Mouse (Mus musculus) heart, postnatal 0 days (tissue): ENCODE results near the gene Eipr1. TPM values are rescaled to one million over a fixed set of nuclear protein-coding genes. Genes with fewer than 3 reads are reported as not detected.

Source experiments
- ATAC-seq: fragments of 200-750 bp; cut with Nextera tagmentation; 2 replicates; pipeline ENCODE4 v1.8.0; 2017; ENCODE audit warnings: low read depth, moderate number of reproducible peaks, moderate library complexity; ENCODE audit not compliant: insufficient read depth
- DNase-seq: peaks from one replicate; pipeline ENCODE4 v3.0.0-alpha.2; 2016; ENCODE audit warnings: low spot score
- H3K27ac ChIP-seq: fragments of 300-500 bp; sonication (generic); 2 replicates; pipeline ENCODE4 v1.5.1; 2014; ENCODE audit warnings: low read depth, mild to moderate bottlenecking
- H3K27me3 ChIP-seq: fragments of 300-500 bp; sonication (generic); 2 replicates; pipeline ENCODE4 v1.6.1; 2014; ENCODE audit warnings: low read length, mixed read lengths; ENCODE audit not compliant: control insufficient read depth, insufficient read depth
- H3K36me3 ChIP-seq: fragments of 300-500 bp; sonication (generic); replicated peaks from 2 replicates; pipeline ENCODE4 v1.6.1; 2014; ENCODE audit warnings: low read length, mixed read lengths; ENCODE audit not compliant: control insufficient read depth, insufficient read depth
- H3K4me1 ChIP-seq: fragments of 300-500 bp; sonication (generic); 2 replicates; pipeline ENCODE4 v1.6.1; 2014; ENCODE audit warnings: antibody characterized with exemption; ENCODE audit not compliant: control insufficient read depth, insufficient read depth
- H3K4me2 ChIP-seq: fragments of 300-500 bp; sonication (generic); 2 replicates; pipeline ENCODE4 v1.6.1; 2014; ENCODE audit warnings: low read depth, mild to moderate bottlenecking, low read length, moderate library complexity
- H3K4me3 ChIP-seq: fragments of 300-500 bp; sonication (generic); 2 replicates; pipeline ENCODE4 v1.5.1; 2014; ENCODE audit warnings: low read depth, low read length
- H3K9ac ChIP-seq: fragments of 300-500 bp; sonication (generic); replicated peaks from 2 replicates; pipeline ENCODE4 v1.6.1; 2014; ENCODE audit warnings: low read depth, low read length, mixed read lengths
- H3K9me3 ChIP-seq: fragments of 300-500 bp; sonication (generic); replicated peaks from 2 replicates; pipeline ENCODE4 v1.6.1; 2016; ENCODE audit warnings: low read length; ENCODE audit not compliant: control insufficient read depth
- CTCF ChIP-seq: IDR thresholded peaks from 2 replicates; pipeline ENCODE4 v1.5.1; 2016; ENCODE audit warnings: antibody characterized with exemption, control low read depth, low read depth
- EP300 ChIP-seq: IDR thresholded peaks from 2 replicates; pipeline ENCODE4 v1.6.1; 2016; ENCODE audit warnings: antibody characterized with exemption, low read depth
- WGBS: fragments of 180-500 bp; shearing (Covaris S2); extraction: QIAGEN DNeasy Blood & Tissue Kit; methylation state at CpG from one replicate; pipeline ENCODE4 v1.1.7; 2014; 5-methylcytosine and 5-hydroxymethylcytosine counted together
- polyA plus RNA-seq: library from polyadenylated mRNA; unstranded; fragments of >200 nt; fragmentation: Nextera tagmentation; extraction: Ambion mirVana; gene quantifications from 2 replicates; pipeline ENCODE4 v1.2.1, GENCODE M21; 2015
- total RNA-seq: library from RNA; depleted of rRNA; stranded (reverse); fragments of >200 nt; gene quantifications from 2 replicates; pipeline ENCODE4 v1.2.3, GENCODE M21; 2014; ENCODE audit warnings: low replicate concordance

Gene Eipr1
- total and polyA plus RNA-seq, 2 experiments from 2014 or later = 13.0 to 29.3 TPM

DNA sequence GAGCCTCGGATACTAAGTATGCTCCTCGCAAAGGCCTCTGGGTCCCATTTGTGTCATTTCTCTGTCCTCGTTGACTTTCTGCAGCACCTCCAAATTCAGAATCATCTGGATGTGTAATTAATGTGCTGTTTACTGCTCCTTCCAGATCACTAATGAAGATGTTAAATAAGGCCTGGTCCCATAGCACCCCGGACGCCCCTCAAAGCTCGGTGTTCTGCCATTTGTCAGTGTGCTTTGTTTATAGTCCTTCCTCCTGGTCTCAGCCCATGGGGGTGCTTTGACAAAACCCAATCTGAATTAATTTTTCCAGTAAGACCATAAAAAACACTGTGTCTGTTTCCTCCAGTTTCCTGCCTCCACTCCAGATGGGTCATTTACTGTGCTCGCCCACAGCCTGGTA lies 28.6 kb downstream of the Eipr1 start:
- ATAC-seq (no peak), DNase-seq (no peak)
- Histone ChIP-seq H3K4me3 (no peak overlapping the region), H3K9me3 (no peaks in the 10 kb centered on the region), H3K36me3 (no peaks in the 10 kb centered on the region), H3K27me3 (no peaks in the 10 kb centered on the region), H3K4me1 (no peaks in the 10 kb centered on the region), H3K4me2 (no peak overlapping the region), H3K9ac (no peak overlapping the region), H3K27ac (no peak overlapping the region)
- 88% methylated on average over 7 of the region's 7 CpGs for WGBS
- TF ChIP-seq EP300 (no peak), CTCF (no peak)

DNA sequence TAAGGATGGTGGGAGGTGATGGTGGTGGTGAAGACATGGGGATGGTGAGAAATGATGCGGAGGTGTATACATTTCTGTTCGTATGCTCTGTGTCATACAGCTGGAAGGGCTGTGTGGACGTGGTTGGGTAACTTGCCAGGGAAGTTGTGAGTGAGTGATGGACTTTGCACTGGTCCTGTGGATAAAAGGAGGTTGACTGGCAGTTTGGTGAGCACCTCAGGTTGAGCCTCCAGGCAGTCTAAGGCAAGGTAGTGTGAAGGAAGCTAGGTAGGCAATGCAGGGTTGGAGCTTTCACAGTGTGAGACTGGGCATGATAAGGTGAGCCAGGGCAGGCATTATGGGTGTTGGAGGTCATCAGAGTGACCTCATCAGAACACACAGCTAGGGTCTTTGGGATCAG lies 31.0 kb downstream of the Eipr1 start:
- Histone ChIP-seq H3K9me3 (no peaks in the 10 kb centered on the region), H3K4me2 (no peak overlapping the region), H3K9ac (no peak overlapping the region), H3K36me3 (no peaks in the 10 kb centered on the region), H3K27me3 (no peaks in the 10 kb centered on the region), H3K4me1 (no peaks in the 10 kb centered on the region), H3K27ac (no peak overlapping the region), H3K4me3 (no peak overlapping the region)
- WGBS = 79% methylated on average over 3 of the region's 3 CpGs
- no peak for ATAC-seq
- DNase-seq = no peak
- no peak for TF ChIP-seq EP300
- no peak for TF ChIP-seq CTCF

DNA sequence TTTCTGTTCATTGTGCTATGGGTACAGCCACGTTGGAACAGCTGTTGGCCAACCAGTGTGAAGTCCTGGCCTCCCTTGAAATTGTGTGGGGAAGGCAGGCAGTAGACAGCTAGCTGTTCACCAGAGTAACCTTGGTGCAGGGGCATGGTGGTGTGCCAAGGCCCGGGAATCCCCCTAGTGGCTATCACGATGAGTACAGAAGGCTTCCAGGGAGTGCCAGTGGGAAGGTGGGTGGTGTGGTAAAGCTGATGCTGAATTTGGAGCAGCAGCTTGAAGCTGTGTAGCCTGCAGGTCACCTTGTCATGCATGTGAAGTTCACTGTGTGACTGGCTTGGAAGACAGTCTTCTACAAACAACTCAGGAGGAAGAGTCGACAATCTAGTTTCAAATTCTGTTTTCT lies 32.8 kb downstream of the Eipr1 start:
- no peaks in the 10 kb centered on the region for H3K36me3 ChIP-seq
- no peaks in the 10 kb centered on the region for H3K9me3 ChIP-seq
- DNase-seq = peak; percentile 49
- no peak overlapping the region for H3K9ac ChIP-seq
- peak; percentile 82; the same call in 1 of the 2 replicates for ATAC-seq
- H3K4me1 ChIP-seq = no peaks in the 10 kb centered on the region
- H3K4me3 ChIP-seq = no peak overlapping the region
- 32% methylated on average over 4 of the region's 4 CpGs for WGBS
- H3K27me3 ChIP-seq = no peaks in the 10 kb centered on the region
- H3K27ac ChIP-seq = no peak overlapping the region
- TF ChIP-seq CTCF (peak; percentile 59), EP300 (no peak)
- H3K4me2 ChIP-seq = no peak overlapping the region

DNA sequence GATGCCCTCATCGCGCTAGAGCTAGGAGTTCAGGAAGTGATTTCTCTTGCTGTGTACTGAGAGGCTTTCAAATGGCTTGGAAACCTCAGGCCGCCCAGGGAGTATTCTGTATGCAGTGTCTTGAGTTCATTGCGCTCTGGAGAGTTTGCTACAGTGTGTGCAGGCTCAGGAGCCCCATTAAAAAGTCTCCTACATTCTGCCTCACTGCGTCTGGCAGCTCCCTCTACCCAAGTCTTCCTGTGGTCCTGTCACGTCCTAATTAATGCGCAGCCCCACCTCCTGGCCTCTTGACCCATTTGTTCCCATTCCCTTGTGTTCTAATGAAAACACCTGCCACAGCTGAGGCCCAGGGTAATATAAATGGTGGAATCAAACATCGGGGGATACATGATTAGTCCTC lies 33.3 kb downstream of the Eipr1 start:
- Histone ChIP-seq H3K4me2 (no peak overlapping the region), H3K9ac (no peak overlapping the region), H3K4me1 (no peaks in the 10 kb centered on the region), H3K27ac (no peak overlapping the region), H3K27me3 (no peaks in the 10 kb centered on the region), H3K4me3 (no peak overlapping the region), H3K9me3 (no peaks in the 10 kb centered on the region), H3K36me3 (no peaks in the 10 kb centered on the region)
- ATAC-seq (no peak), DNase-seq (no peak)
- WGBS = 73% methylated on average over 8 of the region's 8 CpGs
- TF ChIP-seq CTCF = no peak
- no peak for TF ChIP-seq EP300

DNA sequence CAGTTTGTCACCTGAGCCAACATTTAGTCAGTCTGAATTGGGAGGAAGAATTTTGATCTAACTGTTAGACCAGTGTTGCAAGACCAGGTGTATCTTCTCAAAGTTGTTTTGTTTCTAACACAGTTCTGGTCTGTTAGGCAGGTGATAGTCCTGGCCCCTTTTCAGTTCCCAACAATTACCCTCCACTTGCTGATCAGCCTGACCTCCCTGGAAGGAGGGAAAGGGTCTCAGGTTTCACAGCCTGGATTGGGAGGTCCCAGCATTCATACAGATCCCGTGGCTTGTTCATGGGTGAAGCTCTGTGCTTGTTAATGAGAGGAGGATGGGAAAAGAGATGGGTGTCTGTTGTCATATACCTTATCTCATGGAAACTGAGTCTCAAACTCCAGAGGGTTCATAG lies 33.7 kb downstream of the Eipr1 start:
- no peak overlapping the region for H3K4me3 ChIP-seq
- H3K4me2 ChIP-seq = no peak overlapping the region
- H3K27me3 ChIP-seq = no peaks in the 10 kb centered on the region
- TF ChIP-seq CTCF (no peak), EP300 (no peak)
- no peaks in the 10 kb centered on the region for H3K9me3 ChIP-seq
- no peak for ATAC-seq
- no peaks in the 10 kb centered on the region for H3K4me1 ChIP-seq
- H3K36me3 ChIP-seq = no peaks in the 10 kb centered on the region
- no peak overlapping the region for H3K9ac ChIP-seq
- no peak for DNase-seq
- 35% methylated on average over 1 of the region's 1 CpGs for WGBS
- no peak overlapping the region for H3K27ac ChIP-seq

DNA sequence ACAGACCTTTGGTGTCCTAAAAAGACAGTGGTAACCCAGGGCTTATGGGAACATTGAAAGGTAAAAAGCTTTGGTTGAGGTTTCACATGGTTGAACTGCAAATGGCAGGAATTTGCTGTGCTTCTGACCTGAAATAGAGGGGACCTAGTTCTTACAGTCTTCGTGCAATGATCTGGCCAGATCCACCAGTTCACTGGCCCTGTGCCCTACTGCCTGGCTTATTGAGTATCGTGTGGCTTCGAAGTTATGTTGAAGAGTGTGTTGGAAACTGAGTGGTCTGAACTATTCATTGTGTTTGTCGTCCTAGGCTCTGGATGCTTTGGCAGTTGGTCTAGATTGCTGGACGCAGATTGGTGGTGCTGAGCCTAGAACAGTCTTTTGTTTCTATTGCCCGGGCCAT lies 34.7 kb downstream of the Eipr1 start:
- Histone ChIP-seq H3K4me2 (no peak overlapping the region), H3K9me3 (no peaks in the 10 kb centered on the region), H3K27me3 (no peaks in the 10 kb centered on the region), H3K4me1 (no peaks in the 10 kb centered on the region), H3K36me3 (no peaks in the 10 kb centered on the region), H3K9ac (no peak overlapping the region), H3K4me3 (no peak overlapping the region), H3K27ac (no peak overlapping the region)
- 83% methylated on average over 6 of the region's 6 CpGs for WGBS
- DNase-seq = no peak
- no peak for TF ChIP-seq CTCF
- TF ChIP-seq EP300 = no peak
- ATAC-seq = no peak
